Mouse (Mus musculus): ENCODE measurements around the gene Nnmt. TPM values are rescaled to one million over a fixed set of nuclear protein-coding genes. Genes with fewer than 3 reads are reported as not detected.

Nnmt gene
- polyA plus RNA-seq, 1 experiment: 73.5 TPM

DNA sequence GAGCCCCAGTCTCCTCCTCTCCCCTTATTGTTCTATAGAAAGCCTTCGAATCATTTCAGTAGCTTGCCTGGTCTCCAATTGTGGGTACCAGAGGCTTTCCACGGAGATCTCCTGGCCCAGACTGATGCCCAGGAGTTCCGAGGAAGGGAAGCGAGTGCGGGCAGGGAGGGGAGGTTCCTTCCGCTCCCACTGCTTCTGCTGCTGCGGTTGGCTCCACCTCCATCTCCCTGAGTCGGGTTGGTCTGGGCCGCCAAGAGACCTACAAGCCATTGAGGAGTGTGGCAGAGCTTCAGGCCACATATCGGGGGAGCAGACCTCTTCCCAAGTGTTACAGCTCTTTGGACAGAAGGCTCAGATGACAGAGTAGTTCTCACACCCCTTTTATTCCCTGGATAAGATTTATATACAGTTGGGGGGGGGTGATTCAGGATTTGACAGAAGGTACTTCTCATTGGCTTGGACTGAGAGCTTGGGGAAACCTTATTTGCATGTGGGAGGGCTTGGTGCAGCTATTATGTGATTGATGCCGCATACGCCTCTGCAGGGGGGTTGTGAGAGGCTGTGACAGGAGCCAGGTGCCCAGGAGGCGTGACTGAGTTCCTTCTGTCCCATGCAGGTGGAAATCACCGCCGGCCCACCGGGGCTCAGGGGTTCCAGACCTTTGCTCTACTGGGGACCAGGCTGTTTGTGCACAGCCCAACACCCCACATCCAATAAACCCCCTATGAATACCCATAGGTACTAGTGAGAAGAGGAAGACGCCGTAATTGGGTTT is 30.8 kb upstream of the Nnmt start:
- DNase-seq (ENCODE audit: low read depth): no peak

DNA sequence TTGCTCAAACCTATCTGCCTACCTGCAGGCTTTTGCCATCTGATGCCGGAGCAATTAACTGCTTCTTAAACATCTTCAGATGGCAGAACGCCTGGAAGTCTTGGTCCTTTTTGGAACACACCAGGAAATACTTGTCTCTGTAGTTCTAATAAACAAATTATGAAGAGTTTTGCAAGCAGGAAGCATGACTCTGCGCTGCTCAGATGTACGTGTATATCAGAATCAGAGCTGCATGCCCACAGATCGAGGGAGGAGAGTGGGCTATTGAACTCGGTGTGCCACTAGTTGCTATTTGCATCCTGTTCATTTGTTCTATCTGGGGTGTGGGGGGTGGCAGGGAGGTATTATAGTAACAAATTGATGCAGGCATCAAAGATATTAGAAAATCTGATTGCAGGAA is 28.2 kb upstream of the Nnmt start:
- no peak for DNase-seq (ENCODE audit: low read depth)

DNA sequence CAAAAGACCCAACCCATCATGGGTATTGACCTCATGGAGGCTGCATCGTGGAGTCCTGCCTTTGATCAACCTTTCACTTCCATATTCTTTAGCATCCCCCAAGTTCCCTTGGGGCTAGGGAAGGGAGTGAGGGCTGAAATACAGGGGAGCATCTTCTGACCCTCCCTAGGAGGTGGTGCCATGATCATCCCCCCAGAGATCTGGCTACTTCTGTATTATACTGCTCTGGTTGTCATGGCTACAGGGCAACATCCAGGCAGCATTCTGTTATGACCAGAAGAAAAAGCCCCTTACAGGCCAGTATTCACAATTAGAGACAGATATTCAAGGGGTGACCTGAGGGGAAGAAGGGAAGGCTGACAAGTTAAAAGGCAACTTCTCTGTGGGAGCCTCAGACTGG is 14.3 kb upstream of the Nnmt start:
- no peak for DNase-seq (ENCODE audit: low read depth)

DNA sequence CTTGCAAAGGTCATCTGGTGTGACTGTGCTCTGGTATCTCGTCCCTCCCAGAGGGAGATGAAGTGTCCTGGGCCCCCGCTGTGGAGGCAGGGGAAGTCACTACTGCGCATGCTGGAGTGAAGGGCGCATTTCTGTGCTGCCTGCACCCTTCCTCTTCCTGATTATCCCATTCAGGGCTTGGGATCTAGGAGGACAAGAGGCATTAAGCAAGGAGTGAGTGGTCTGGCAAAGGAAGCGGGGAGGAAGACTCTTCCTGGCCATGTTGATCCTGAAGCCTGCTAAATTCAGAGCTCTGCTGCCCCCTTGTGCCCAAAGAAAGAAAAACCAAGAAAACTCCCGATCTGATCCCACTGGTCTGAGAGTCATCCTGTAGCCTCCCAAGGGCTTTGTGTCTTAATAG is 13.6 kb upstream of the Nnmt start:
- peak; percentile 49 for DNase-seq (ENCODE audit: low read depth)

DNA sequence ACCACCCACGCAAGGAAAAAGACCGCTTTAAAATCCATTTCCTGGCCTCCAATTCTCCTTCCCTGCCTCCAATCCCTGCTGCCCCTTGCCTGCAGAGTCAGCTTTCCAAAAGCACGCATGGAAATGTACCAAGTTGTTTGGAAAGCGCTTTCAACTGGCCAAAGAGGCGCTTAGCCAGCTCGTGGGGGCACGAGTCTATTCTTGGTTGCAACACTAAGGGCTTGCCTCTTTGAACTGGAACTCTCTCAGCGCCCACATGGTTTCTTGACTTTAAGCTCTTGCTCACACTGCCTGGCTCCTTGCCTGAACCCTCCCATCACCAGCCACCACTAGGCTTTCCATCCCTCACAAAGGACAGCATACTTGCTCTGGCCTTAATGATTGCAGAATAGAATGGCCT is 13.2 kb upstream of the Nnmt start:
- peak; percentile 94 for DNase-seq (ENCODE audit: low read depth)

DNA sequence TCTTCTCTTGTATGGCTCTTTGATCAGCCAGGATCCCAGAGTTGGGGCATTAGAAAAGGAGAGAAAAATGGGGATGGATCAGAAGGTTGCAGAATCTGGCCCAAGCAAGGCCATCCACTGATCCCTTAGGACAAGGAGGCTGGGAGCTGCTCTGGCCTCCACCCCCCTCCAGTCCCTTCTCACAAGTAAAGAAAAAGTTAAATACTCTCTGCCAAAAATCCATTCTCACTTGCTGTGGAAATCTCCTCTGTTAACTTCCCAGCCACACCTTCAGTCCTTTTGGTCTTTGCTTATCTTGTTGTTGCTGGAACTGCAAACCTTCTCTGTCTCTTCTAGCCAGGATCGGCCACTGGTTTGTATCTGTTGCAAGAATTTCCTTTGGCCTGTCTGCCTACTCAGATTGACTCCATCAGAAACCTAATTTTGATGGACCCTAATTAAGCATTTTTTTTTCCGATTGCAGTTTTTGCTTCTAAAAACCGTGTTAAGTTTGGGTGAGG is 12.6 kb upstream of the Nnmt start:
- no peak for DNase-seq (ENCODE audit: low read depth)

DNA sequence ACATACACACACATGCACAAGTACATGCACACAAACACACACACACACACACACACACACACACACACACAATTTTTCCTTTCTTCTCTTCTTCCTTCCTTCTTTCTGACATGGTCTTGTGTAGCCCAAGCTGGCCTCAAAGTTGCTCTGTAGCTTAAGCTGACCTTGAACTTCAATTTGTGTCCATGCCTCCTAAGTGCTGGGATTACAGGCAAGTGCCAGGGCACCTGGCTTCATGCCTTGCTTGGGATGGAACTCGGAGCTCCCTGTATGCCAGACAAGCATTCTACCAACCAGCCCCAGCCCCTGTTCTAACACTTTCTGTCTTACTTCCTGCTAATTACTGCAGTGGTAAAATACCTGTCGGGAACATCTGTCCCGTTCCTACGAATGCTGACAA is 8.3 kb upstream of the Nnmt start:
- no peak for DNase-seq (ENCODE audit: low read depth)

DNA sequence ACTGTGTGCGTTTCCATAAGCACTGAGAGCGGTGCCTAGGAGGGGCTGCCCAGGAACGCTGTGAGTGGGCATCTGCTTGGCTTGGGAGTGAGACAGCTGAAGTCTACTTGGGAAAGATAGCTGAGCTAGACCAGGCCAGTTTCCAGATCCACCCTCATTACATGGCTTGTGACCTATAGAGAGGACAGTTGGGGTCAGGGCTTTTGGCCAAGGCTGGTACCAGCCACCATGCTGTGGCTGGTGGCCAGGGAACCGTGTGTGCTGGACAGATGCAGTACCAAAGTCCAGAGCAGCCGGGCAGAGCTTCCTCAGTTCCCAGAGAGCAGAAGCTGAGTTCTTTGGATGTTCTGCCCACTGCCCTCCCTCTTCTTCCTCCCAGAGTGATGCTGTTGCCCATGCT is 7.6 kb upstream of the Nnmt start:
- no peak for DNase-seq (ENCODE audit: low read depth)

DNA sequence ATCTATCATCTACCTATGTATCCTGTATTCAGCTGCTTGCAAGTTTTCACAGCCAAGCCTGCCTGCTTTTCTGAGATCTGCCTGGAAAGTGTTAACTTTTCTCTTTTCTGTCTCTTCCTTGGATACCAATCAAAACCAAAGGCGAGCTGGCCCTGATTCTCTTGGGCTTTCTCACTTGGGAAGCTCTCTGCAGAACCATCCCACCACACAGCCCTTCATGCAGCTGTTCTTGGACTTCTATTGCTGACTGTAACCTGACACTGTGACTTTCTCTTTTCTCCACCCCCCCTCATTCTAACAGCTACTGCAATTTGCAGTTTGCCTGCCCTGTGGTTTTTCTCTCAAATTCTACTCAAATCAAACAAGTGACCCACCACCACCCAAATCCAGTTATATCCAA is 6.1 kb upstream of the Nnmt start:
- DNase-seq (ENCODE audit: low read depth): no peak

DNA sequence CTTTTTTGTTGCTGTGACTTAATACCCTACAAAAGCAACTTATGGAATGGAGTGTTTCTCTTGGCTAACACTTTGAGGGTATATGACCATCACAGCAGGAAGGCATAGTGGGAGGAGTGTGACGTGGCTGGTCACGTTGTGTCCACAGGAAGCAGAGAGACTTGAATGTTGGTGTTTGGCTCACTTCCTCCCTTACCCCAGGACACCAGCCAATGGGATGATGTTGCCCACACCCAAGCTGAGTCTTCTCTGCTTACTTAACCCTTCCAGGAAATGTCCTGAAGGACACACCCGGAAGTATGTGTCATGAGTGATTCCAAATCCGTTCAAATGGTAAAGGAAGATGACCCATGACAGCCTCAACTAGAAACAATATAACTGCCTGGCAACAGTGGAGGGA is 4.8 kb upstream of the Nnmt start:
- no peak for DNase-seq (ENCODE audit: low read depth)

DNA sequence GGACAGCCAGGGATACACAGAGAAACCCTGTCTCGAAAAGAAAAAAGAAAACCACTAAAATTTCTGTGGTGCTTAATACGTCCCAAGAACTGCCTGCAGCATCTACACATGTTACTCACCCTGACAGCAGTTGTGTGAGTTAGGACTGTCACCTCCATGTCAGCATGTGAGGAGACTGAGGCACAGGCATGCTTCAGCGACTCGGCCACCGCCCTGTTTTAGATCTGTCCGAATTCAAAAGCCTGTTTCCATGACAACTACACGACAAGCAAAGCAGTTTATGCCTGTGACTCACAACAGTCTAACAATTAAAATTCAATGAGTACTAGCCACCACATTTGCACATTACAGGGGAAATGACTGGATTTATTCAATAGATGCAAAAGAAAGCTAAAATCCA is 2.5 kb upstream of the Nnmt start:
- DNase-seq (ENCODE audit: low read depth): no peak

DNA sequence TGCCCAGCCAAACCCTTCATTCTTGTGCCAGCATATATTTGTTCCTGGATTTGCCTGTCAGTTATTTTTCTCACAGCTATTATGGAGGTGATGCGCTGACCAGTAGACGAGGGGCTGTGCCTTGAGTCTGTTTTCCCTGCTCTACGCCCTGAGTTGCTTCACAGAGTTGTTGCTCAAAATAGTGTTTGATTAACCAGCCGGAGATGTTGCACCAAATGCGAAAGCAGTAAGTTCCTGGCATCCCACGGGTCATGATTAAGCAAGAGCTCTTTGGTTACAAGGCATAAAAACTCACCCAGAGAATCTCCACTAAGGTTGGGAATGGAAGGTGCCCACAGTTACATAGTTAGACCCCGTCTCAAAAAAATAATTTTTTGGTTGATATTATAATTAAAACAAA is 1.2 kb upstream of the Nnmt start:
- DNase-seq (ENCODE audit: low read depth): peak; percentile 41

DNA sequence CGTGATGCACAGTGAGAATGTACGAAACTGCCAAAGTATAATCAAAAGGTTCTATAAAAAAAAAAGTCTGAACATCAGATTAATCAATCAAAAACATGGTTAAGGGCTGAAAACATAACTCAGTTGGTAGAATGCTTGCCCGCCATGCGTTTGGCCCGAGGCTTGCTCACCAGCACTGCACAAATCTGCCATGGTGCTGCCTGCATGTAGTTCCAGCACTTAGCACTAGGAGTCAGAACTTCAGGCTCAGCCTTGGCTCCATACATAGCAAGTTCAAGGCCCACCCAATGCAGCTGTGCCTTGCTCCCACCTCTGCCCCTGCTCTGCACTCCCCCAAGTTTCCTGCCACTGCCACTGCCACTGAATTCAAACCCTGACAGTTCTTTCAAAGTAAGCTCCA is 744 bp upstream of the Nnmt start:
- no peak for DNase-seq (ENCODE audit: low read depth)

DNA sequence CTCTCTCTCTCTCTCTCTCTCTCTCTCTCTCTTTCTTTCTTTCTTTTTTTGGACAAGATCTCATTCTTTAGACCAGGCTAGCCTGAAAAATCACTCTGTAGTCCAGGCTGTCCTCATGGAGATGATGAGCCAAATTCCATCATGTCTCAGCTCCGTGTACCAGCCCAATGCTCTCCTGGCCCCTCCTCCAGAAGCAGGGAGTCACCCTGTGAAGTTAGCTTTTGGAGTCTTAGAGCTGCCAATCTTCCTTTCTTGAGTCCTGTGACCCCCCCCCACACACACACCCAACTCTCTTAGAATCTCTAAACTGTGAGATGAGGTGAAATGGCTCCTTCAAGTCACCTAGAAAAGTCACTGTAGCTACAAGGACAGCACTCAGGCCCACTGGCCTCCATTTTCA is 727 bp downstream of the Nnmt start:
- no peak for DNase-seq (ENCODE audit: low read depth)

DNA sequence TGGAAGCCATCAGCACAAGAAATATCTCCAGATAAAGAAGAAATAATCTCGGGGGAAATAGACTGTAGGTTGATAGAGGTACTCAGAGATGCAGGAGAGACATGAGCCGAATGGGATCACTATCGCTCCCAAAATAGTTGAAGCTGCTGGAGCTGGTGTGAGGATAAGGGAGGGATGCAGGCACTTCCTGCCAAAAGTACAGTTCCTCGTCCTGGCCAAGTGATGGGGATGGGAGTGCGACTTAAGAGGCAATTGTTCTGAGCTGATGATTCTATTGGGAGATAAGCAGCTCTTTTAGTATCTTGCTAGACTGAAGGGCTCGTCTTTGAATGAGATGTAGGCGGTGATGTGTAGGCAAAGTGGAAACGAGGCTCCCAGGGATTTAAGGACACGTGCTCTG is 4.1 kb downstream of the Nnmt start:
- no peak for DNase-seq (ENCODE audit: low read depth)

DNA sequence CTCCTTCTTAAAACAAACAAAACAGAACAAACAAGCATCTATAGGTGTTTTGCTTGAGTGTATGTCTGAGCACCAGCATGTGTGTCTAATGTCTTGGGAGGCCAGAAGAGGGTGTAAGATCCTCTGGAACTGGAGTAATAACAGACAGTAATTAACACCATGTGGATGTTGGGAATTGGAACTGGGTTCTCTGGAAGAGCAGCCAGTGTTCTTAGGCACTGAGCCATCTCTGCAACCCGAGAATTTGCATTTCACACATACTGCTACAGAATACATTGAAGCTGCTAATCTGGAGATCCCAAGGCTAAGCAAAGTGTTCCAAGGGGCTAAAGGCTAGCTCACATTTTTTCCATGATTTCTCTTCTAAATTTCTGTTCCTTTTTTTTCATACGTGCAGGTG is 4.9 kb downstream of the Nnmt start:
- no peak for DNase-seq (ENCODE audit: low read depth)

DNA sequence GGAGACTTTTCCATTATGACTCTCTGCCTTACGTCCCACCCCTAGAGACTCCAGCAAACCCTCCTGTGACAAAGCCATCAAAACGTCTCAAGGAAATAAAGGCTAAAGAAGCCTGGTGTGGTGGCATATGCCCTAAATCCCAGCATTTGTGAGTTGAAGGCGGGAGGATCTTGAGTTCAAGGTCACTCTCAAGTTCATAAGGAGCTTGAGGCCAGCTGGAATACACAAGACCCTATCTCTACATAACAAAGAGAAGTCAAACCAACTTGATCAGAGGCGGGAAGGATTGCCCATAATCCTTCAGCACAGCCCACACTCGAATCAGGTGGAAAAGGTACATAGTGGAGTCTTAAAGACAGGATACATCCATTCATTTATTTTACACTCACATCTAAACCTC is 7.5 kb downstream of the Nnmt start:
- no peak for DNase-seq (ENCODE audit: low read depth)

DNA sequence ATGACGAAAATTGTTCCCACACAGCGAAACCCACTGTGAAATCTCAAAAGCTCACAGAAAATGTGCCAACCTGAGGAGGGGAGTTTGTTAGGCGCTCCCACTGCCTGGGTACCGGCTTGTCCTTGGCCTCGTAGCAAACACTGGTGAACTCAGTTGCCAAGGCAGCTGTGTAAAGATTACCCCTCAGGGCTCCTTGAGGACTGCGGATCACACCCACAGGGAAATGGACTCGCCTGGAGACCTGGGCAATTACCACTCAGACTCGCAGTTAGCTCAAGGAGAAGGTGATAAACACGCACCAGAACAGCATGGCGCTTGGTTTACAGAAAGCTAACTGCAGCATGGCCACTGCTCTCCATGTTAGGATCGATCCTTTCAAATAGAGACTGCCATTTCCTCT is 8.0 kb downstream of the Nnmt start:
- DNase-seq (ENCODE audit: low read depth): no peak

DNA sequence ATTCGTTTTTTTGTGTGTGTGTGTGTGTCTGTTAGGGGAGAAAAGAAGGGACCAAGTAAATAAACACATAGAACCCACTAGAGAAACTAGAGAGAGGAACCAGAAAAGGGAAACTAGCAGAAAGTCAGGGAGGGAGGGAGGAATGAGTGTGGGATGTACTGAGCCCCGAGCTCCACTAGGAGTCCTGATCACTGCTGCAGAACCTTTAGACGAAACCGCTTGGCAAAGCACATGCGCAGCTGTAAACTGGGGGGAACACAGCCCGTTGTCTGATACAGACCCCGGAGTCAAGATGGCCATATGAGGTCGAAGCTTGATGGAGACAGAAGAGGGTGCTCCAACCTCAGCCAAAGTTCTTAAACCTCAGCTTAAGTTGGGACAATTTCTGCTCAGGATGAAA is 11.0 kb downstream of the Nnmt start:
- no peak for DNase-seq (ENCODE audit: low read depth)

DNA sequence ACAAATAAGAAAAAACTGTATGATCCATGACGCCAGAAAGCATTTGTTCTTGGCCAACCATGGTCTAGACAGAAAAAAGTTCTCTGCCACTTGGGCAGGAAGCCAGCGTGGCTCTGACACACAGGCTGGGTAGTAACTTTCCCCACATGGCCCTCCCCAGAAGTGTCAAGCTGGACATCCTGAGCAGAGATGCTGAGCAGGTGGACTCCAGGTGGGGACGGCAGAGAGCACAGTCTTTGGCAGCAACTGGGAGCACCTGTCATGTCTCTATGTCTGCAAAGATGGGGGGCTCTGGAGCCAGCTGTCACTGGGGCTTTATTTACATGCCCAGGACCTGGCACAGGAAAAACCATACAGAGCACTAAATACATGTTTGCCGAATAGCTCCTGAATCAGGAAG is 14.3 kb downstream of the Nnmt start:
- no peak for DNase-seq (ENCODE audit: low read depth)

DNA sequence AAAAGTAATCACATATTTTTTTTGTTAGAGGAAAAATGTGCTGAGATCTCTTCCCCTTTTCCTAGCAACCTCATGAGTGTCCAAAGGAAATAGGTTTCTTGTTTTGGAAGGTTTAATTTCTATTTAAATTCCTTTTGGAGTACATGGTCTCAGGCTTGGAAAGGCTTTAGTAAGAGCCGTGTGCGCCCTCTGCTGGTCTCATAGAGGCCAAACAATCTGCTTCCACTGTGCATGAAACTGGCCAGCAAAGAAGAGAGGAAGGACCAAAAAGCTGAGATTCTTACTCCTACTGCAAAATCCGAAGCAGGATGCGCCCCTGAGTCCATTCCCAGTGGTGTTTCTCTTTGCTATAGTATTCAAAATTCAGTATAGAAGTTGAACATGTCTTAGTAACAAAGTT is 18.6 kb downstream of the Nnmt start:
- no peak for DNase-seq (ENCODE audit: low read depth)

DNA sequence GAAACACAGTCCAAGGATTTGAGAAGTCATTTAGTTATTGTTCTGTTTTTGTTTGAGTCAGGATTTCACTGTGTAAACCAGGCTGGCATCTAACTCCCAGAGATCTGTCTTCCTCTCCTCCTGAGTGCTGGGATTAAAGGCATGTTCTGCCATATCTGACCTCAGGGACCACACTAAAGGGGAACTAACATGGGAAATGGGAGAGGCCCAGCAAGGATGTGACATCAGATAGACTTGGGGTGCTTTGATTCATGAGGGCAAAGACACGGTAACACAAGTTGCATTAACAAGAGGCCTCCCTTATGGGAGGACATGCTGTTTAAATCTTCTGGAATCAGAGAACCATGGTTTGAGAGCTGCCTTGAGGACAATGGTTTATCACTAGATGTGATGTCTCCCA is 24.1 kb downstream of the Nnmt start:
- no peak for DNase-seq (ENCODE audit: low read depth)

DNA sequence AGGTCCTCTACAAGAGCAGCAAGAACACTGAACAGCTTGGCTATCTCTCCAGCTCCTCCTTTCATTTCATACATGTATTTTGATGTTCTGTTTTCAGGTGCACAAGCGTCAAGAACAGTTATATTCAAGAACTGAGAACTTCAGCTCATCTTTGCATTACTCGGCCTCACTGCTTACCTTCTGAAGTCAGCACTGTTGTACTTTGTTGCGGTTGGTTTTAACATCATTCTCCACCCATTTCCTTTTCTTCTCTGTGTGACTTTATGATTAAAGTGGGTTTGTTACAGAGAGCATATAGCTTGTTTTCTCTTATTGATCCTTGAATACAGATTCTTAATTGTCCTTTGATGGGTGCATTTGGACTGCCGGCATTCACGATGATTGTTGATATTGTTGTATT is 42.6 kb downstream of the Nnmt start:
- no peak for DNase-seq (ENCODE audit: low read depth)

DNA sequence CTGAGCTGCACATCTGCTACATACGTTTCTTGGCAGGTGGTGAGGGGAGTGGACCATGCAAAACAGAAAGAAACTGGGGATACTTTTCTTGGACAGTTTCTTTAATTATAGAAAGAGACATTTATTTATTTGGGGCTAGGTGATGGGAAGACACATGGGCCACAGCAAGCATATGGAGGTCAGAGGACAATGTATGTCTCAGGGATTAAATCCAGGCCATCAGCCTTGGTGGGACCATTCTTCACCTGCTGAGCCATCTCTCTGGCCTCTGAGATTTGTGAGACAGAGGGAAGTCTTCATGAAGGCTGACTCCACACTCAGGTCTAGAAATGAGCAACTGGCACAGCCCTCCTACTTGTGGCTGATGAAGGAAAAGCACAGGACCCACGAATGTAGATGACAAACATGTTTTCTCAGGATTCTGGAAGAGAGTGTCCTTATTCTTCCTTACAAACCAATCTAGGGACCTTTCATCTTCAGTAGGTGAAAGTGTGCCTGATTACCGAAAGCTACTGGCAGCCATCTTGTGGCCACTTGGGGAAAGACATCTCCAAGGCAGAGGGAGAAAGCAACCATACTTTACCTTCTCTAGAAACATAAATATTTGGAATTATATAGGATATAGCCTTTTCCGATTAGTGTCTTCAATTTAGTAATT is 45.3 kb downstream of the Nnmt start:
- DNase-seq (ENCODE audit: low read depth): no peak

All from gonadal fat pad, adult 2 months (tissue).